Mouse (Mus musculus) kidney, postnatal 14 days (tissue): ENCODE results near the gene Tmem251.

Source experiments
- DNase-seq: peaks from one replicate; pipeline ENCODE4 v3.0.0; 2022; ENCODE audit warnings: mixed read lengths

Gene Tmem251

DNA sequence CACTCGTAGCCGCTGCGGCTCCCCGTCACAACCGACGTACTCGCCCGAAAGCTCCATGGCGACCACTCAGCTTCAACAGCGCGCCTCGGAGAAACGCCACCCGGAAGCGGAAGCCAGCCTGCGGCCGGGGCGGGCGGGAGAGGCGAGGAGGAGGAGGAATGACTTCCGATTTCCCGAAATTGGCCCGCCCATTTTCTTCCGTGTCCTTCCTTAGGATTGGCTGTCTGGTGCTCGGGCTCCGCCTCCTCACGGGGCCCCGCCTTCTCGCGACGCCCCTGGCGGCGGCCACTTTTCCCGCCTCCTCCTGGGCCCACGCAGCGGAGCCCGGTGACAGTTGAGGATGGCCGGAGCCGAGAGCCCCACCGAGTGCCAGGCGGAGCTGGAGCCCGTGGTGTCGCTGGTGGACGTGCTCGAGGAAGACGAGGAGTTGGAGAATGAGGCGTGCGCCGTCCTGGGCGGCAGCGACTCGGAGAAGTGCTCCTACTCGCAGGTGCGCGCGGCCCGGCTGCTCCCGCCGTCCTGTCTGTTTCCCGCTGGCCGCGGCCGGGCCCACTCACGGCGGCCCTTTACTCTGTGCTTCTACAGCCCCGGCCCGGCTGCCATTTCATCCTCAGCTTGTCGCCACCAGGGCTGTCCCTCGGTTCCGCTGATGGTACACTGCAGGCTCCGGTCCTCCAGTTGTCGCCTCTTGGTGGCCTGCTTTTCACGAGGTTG is 14.3 kb downstream of the Tmem251 start, which contains the start of the genes Gm28051, Gon7 and Ubr7:
Gm28051 (minus strand) TSS at position 77 of the 714 bp plus-strand sequence.
Gon7 (minus strand) TSS at position 115 of the 714 bp plus-strand sequence.
Ubr7 (plus strand) TSS at position 279 of the 714 bp plus-strand sequence.
- DNase-seq = peak; percentile 98

DNA sequence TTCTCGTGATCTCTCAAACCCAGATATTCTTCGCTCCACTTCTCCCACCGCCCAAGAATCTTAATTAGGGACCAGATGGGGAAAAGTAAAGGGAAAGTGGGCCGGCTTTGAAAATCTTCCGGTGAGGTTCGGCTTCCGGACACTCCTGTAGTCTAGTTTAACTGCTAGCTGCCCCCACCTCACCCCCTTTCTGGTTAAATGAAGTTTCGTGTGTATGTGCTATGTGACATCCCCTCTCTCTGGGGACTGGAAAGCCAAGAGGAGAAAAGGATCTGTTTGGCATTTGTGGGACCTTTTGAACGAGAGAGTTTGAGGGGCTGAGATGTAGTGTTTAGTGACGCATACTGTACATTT is 14.8 kb downstream of the Tmem251 start, which contains the start of gene Gm20604:
Gm20604 (minus strand) TSS at position 270 of the 354 bp plus-strand sequence.
- no peak for DNase-seq

DNA sequence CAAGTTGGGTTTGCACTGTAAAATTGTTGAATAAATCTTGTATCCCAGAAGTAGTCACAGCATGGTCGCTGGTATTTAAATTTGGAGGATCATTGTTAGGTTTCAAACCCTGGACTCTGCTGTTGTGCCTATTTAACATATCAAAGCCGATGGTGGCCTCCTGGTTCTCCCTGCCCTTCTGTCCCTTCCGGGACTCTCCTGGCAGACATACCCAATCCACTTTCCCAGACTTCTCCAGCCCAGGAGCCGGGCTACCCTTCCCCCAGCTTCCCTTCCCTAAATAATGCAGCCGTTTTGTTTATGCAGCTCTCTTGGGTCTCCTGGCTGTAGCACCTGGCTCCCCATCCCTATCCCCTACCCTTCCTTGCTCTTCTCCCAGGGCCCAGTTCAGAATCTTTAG is 15.4 kb downstream of the Tmem251 start:
- peak; percentile 11 for DNase-seq

DNA sequence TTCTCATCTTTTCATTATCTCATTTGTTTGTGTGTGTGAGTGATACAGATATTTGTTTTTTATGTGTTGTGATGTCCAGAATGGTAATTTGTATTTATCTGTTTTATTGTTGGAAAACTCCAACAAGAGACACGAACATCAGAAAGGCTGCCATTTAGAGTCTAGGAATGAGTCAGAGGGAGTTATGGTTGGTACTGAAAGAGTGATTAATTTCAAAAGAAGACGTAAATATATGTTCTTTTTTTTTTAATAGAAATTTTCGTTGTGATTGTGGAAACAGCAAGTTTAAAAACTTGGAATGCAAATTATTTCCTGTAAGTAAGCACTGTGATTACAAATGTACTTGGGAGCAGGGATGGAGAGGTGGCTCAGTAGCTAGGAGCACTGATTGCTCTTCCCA is 18.1 kb downstream of the Tmem251 start:
- no peak for DNase-seq

DNA sequence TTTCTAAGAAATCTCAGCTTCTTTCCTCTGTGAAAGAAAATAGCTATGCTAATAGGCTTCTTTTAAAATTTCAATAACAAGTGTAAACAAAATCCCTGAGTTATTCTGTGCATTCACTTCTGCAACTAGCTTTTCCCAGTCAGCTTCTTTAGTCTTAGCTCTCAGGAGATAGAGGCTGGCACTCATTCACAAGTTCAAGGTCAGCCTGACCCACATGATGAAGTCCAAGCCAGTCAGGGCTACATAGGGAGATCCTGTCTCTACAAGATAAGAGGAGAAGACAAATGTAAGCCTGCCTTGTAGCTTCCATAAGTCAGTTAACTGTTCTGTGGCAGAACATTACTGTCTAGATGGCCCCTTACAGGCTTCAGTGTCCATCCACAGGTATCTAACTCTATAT is 20.1 kb downstream of the Tmem251 start:
- DNase-seq = no peak

DNA sequence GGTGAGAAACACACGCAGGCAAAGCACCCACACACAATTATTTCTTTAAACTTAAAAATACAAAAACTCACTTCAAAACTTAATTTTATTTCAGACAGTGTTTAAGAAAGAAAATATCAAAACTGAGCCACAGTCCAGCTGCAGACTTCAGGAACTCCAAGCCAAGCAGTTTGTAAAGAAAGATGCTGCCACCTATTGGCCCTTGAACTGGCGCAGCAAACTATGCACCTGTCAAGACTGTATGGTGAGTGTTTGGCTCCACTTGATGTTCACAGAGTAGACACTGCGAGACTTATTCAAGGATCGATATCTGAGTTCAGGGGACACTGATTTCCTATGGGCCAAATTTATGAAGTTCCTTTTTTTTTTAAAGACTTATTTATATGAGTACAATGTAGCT is 25.4 kb downstream of the Tmem251 start:
- peak; percentile 37 for DNase-seq

DNA sequence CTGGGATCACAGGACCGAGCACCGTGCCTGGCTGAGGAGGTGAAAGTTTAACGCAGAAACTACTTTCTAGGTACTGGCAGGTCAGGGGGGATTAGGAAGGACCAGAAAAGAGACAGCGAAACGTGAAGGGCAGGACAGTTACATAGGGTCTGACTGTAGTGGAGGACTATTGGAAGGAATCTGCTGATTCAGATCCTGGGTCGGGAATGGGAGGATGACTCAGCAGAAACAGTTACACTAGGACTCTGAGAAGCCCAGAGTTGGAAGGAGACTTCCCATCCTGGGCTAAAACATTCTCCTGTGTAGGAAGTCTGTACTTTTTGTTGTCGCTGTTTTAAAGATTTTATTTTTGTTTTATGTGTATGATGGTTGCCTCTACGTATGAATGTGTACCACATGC is 28.0 kb downstream of the Tmem251 start:
- no peak for DNase-seq

DNA sequence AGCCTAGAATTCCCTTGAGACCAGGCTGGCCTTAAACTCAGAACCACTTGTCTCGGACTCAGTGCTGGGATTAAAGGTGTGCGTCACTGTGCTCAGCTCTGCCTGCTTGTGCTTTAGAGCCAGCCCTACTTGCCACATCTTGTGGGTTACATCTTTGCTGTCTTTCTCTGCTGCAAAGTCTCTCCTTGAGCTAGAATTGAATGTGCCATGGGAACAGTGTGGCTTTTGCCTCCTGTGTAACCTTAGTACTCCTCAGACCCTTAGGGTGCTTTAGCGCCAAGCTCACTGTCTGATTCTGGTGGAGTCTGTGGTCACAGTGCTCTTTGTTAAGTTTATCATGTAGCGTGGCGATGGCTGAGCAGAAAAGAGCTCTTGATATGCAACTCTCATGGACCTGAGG is 29.1 kb downstream of the Tmem251 start:
- DNase-seq = no peak

DNA sequence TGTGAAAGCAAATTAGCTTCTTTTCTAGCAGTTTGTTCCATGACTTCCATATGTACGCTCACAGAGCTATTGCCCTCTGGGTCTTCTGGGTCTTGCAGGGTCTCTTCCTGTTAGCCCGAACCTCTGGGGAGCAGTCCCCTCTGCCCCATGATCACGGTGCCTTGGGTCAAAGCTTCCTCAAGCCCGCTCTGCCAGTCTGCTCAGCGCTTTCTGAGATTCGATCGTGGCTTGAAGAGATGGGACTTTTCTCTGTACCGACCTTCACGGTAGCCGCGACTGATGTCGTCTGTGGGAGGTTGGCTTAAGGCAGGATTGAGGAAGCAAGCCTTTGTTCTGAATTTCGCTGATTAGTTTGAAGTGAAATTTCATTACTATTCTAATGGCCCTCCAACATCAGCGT is 32.5 kb downstream of the Tmem251 start:
- DNase-seq = no peak

DNA sequence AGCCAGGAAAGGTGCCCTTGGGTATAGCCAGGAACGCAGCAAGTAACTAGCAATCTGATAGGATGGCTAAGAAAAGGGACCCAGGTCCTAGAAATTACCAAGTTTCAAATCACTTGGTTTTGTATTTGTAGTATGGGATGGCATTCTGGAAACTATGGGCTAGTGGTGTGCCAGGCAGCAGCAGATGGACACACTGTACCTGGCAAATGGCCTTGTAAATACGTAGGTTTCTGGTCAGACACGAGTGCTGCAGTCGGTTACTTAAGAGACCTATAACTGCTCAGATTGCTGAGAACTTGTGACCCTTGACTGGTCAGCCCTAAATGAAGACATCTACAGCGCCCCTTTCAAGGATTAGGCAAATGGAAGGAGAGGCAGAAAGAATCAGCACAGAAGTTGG is 34.6 kb downstream of the Tmem251 start:
- no peak for DNase-seq

DNA sequence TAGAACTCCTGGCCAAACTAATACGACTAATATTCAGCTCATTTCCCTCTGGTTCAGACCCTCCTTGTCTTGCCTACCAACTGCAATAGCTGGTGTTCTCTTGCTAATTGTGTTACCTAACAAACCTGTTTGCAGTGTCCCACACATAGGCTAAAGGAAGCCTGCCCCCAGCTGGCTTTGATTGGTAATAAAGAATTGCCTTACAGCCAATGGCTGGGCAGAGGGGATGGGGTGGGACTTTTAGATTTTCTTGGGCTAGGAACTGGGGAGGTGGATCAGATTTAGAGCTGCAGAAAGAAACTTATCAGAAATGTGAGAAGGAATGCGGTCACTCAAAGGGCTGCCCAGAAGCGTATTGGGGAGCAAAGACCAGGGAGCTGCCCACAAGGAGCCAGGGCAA is 35.9 kb downstream of the Tmem251 start:
- peak; percentile 23 for DNase-seq

DNA sequence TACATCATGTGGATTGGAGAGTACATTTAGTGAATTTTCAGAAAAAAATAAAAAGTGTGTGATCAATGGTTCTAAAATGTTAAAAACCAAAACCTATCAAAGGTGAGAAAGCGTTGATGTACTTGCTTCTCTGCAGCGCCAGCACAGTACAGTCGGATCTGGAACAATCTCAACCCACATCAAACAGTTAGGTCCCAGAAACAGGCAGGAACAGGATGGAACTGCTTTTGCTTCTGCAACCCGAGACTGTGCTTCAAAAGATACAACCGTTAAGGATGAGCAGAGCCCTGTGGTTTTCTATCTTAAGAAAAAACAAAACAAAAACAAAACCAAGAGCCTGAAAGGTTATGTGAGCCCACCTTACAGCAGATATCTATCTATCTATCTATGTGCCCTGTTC is 39.3 kb downstream of the Tmem251 start:
- DNase-seq = no peak

DNA sequence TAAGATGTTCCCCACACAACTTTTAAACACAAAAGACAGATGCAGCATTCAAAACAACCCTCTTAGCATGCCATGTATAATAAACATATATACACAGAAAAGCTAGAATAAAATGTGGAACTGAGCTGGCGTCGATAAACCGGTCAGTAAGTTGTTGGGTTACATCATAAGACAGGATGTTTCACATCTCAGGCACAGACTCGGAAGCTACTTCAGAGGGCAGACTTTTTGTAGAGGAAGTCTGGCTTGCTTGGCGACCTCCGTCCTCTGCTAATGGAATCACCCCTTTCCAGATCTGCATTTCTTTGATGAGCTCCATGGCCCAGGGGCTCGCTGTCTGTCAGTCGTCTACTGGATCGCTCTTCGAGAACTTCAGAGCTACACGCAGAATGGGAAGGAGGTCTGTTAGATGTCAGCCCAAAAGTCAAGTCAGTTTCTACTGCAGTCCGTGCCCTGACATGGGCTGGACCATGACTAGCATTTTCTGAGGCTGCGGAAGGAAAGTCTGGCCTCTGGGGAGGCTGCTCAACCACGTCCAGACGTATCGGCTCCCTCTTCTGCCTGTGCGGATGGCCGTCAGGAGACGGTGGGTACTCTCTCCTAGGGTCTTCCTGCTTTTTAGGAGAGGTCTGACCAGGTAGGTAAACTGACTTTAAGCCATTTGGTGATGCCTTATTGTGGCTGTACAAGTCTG is 41.5 kb downstream of the Tmem251 start:
- no peak for DNase-seq

DNA sequence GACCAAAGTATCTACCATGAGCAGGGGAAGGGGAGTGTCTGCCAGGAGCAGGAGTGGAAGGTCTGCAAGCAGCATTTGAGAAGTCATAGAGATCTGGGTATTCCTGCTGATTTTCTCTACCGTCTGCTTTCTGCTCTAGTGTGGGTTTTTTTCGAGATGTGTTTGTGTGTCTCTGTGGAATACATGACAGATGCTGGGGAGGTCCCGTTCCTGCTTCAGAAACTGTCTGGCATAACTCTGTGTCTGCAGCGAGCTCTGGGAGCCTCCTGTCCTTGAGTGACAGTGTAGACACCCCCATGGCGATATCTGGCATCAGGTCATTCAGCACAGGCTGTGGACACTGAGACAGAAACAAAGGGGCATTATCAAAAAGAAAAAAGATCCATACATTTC is 42.0 kb downstream of the Tmem251 start:
- DNase-seq = no peak

DNA sequence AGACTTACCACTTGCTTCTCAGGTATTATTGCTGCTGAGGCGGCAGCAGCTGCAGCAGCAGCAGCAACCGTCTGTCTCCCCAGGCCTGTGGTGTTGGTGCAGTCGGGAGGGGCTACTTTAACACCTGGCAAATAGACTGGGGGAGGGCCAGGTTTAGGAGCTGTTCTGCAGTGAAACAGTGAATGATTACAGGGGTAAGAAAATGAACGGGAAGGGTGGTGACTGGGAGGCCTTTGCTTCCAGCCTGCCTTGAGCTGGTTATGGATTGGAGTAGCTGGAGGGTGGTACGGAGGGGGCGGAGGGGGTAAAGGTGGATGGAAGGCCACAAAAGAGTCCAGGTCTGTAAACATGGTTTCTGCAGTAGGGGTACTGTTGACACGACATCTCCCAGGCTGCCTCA is 44.4 kb downstream of the Tmem251 start:
- no peak for DNase-seq
